Mouse (Mus musculus) lung, postnatal 25 days (tissue): ENCODE measurements around the gene H2-Ob.

ENCODE experiments used
- DNase-seq: peaks from one replicate; pipeline ENCODE4 v3.0.0; 2022; ENCODE audit warnings: low spot score

The H2-Ob gene

GRCm38 (mm10) chr17:34238706-34239105 is at the start of gene H2-Ob:
TSS of gene H2-Ob (plus strand) at chr17:34238903.
- DNase-seq, result peak; percentile 76

GRCm38 (mm10) chr17:34188986-34189385 is 49.7 kb upstream of the H2-Ob start:
- DNase-seq, result no peak

GRCm38 (mm10) chr17:34192852-34193251 is 45.9 kb upstream of the H2-Ob start:
- DNase-seq, result no peak

- DNase-seq, result no peak
Measured at GRCm38 (mm10) chr17:34193468-34193867, 45.2 kb upstream of the H2-Ob start.

- no peak for DNase-seq
Measured at GRCm38 (mm10) chr17:34194723-34195122, 44.0 kb upstream of the H2-Ob start.

- DNase-seq, result no peak
Measured at GRCm38 (mm10) chr17:34196491-34196890, 42.2 kb upstream of the H2-Ob start.

- DNase-seq, result peak; percentile 96
Measured at GRCm38 (mm10) chr17:34196941-34197894, 41.5 kb upstream of the H2-Ob start, which contains the start of gene Psmb8. TSS of gene Psmb8 (plus strand) at chr17:34197721.

- peak; percentile 85 for DNase-seq
Measured at GRCm38 (mm10) chr17:34197904-34198520, 40.7 kb upstream of the H2-Ob start.

- DNase-seq, result no peak
Measured at GRCm38 (mm10) chr17:34198521-34198912, 40.2 kb upstream of the H2-Ob start.

GRCm38 (mm10) chr17:34199050-34199619 is 39.6 kb upstream of the H2-Ob start:
- DNase-seq, result no peak

GRCm38 (mm10) chr17:34200047-34200446 is 38.7 kb upstream of the H2-Ob start:
- DNase-seq, result no peak

- no peak for DNase-seq
Measured at GRCm38 (mm10) chr17:34200772-34201505, 37.8 kb upstream of the H2-Ob start.

GRCm38 (mm10) chr17:34201506-34202055 is 37.1 kb upstream of the H2-Ob start:
- DNase-seq, result no peak

GRCm38 (mm10) chr17:34202760-34203442 is 35.8 kb upstream of the H2-Ob start:
- no peak for DNase-seq

- DNase-seq, result no peak
Measured at GRCm38 (mm10) chr17:34203444-34203843, 35.3 kb upstream of the H2-Ob start, which contains the start of gene Tap2. TSS of gene Tap2 (plus strand) at chr17:34203527.

GRCm38 (mm10) chr17:34204303-34205010 is 34.2 kb upstream of the H2-Ob start:
- DNase-seq, result peak; percentile 93

GRCm38 (mm10) chr17:34205021-34205745 is 33.5 kb upstream of the H2-Ob start:
- no peak for DNase-seq

GRCm38 (mm10) chr17:34205746-34206176 is 32.9 kb upstream of the H2-Ob start:
- peak; percentile 64 for DNase-seq

- DNase-seq, result no peak
Measured at GRCm38 (mm10) chr17:34206731-34207130, 32.0 kb upstream of the H2-Ob start.

- no peak for DNase-seq
Measured at GRCm38 (mm10) chr17:34207456-34207855, 31.2 kb upstream of the H2-Ob start.
